In genomic region chr7:126659771-126660170, GRCm38 (mm10) we compare ENCODE assay signal across 12 mouse cellular contexts. TPM values are rescaled to one million over a fixed set of nuclear protein-coding genes. Genes with fewer than 3 reads are reported as not detected.
DNase-seq lines count a peak whose midpoint lies in the region.
"Had no signal": no experiment of that assay in that cellular context is flagged by ENCODE, and none has a peak within 500 bp of the region (broad histone marks: within the 10 kb centered on the region; RNA-seq: fewer than 3 reads in every experiment).

No protein-coding gene starts in this region.

- peak; percentile 40 for DNase-seq in adrenal gland, postnatal 10 days
- DNase-seq in adrenal gland, adult 18-20 months (ENCODE audit: low spot score in 2 of 2): no peak
- peak; percentile 17 for DNase-seq in adrenal gland, postnatal 25 days
- DNase-seq in adrenal gland, postnatal 36 days: peak; percentile 39 to 49
- DNase-seq in c-Kit-positive CD71-positive TER-119-positive erythroid progenitor cells, embryonic 14.5 days (ENCODE audit: low spot score): no peak
- DNase-seq: cerebellum, adult 11-12 months; cerebellum, adult 2 months; cerebellum, adult 9-10 months; cerebellum, postnatal 10 days; cerebellum, postnatal 25 days; forebrain, postnatal 0 days had no signal

RNA-seq across cellular contexts. Expression of gene Sgf29, which starts 10.7 kb away (rescaled TPM):
- 10 to 100 TPM; 31.3 to 46.9 TPM for total RNA-seq in adrenal gland, postnatal 10 days (2021)
- 10 to 100 TPM; 39.6 to 50.1 TPM for total RNA-seq in adrenal gland, adult 18-20 months (2021)
- 37.5 and 41.1 TPM in 2 replicates for total RNA-seq in adrenal gland, postnatal 25 days (2021)
- 10 to 100 TPM; 39.0 to 41.7 TPM for total RNA-seq in adrenal gland, postnatal 36 days (2021)

RNA-seq across cellular contexts. Expression of gene Sult1a1, which starts 16.5 kb away (rescaled TPM):
- 100 to 1,000 TPM in 1 of 2 experiments, 10 to 100 TPM in 1; 53.9 to 125 TPM for total RNA-seq in adrenal gland, postnatal 10 days (2021)
- 10 to 100 TPM; 48.0 to 52.5 TPM for total RNA-seq in adrenal gland, adult 18-20 months (2021)
- total RNA-seq in adrenal gland, postnatal 25 days (2021): 29.6 and 31.0 TPM in 2 replicates
- 10 to 100 TPM; 34.1 to 52.7 TPM for total RNA-seq in adrenal gland, postnatal 36 days (2021)
- total RNA-seq: MEL had no signal

RNA-seq across cellular contexts. Expression of gene Nupr1, which starts 29.1 kb away (rescaled TPM):
- 10 to 100 TPM; 14.9 to 19.9 TPM for total RNA-seq in adrenal gland, postnatal 10 days (2021)
- 10 to 100 TPM; 13.6 to 26.7 TPM for total RNA-seq in adrenal gland, adult 18-20 months (2021)
- 12.1 and 20.7 TPM in 2 replicates for total RNA-seq in adrenal gland, postnatal 25 days (2021)
- total RNA-seq in adrenal gland, postnatal 36 days (2021): 10 to 100 TPM; 20.8 to 27.0 TPM

RNA-seq across cellular contexts. Expression of gene Bola2, which starts 35.4 kb away (rescaled TPM):
- 10 to 100 TPM; 67.6 to 81.0 TPM for total RNA-seq in adrenal gland, postnatal 10 days (2021)
- total RNA-seq in adrenal gland, adult 18-20 months (2021): 100 to 1,000 TPM in 1 of 2 experiments, 10 to 100 TPM in 1; 98.7 to 105 TPM
- total RNA-seq in adrenal gland, postnatal 25 days (2021): 83.3 and 85.8 TPM in 2 replicates
- 10 to 100 TPM; 94.8 to 98.1 TPM for total RNA-seq in adrenal gland, postnatal 36 days (2021)

RNA-seq across cellular contexts. Expression of gene Slx1b, which starts 35.8 kb away (rescaled TPM):
- total RNA-seq in adrenal gland, postnatal 10 days (2021): 10 to 100 TPM in 1 of 2 experiments, 1 to 10 TPM in 1; 8.2 to 15.0 TPM
- total RNA-seq in adrenal gland, adult 18-20 months (2021): 10 to 100 TPM in 1 of 2 experiments, 1 to 10 TPM in 1; 9.9 to 11.1 TPM
- 12.8 and 17.5 TPM in 2 replicates for total RNA-seq in adrenal gland, postnatal 25 days (2021)
- total RNA-seq in adrenal gland, postnatal 36 days (2021): 10 to 100 TPM in 1 of 2 experiments, 1 to 10 TPM in 1; 8.7 to 14.8 TPM

Comparison
In these comparisons a context has a peak if more than half of its experiments do, and no peak if none do; other contexts are left out.
1. DNase-seq: peak in adrenal gland, postnatal 10 days (single experiment), adrenal gland, postnatal 25 days (single experiment) and adrenal gland, postnatal 36 days (2 of 2); none in adrenal gland, adult 18-20 months (0 of 2) and c-Kit-positive CD71-positive TER-119-positive erythroid progenitor cells, embryonic 14.5 days (single experiment).